Mouse (Mus musculus): ENCODE data around the gene Mas1.
"Not testable (repeated sequence)": the region's sequence is repeated elsewhere in the genome, so short reads cannot be mapped to it uniquely, and the experiment has no call there.

The Mas1 gene

DNA sequence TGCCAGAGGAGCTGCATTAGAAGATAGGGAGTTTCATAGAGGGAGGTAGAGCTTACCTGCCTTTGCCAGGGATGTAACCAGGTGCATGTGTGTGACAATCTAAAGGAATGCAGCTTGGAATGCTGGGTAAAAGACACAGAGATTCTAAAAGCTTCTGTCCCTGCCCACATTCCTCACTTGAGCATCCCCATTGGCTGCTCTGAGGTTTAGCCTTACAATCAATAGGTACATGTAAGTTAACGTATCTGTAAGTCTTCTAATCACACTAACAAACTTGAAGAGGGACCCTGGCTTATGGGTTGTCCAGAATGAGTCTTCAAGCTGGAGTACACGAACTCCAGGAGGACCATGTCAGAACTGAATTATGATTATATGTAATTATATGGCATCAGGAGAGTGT lies at the start of gene Mas1:
Gene Mas1 (minus strand): TSS at position 101 of the 400 bp plus-strand sequence.
- no peak for DNase-seq (ENCODE audit: low read depth)

DNA sequence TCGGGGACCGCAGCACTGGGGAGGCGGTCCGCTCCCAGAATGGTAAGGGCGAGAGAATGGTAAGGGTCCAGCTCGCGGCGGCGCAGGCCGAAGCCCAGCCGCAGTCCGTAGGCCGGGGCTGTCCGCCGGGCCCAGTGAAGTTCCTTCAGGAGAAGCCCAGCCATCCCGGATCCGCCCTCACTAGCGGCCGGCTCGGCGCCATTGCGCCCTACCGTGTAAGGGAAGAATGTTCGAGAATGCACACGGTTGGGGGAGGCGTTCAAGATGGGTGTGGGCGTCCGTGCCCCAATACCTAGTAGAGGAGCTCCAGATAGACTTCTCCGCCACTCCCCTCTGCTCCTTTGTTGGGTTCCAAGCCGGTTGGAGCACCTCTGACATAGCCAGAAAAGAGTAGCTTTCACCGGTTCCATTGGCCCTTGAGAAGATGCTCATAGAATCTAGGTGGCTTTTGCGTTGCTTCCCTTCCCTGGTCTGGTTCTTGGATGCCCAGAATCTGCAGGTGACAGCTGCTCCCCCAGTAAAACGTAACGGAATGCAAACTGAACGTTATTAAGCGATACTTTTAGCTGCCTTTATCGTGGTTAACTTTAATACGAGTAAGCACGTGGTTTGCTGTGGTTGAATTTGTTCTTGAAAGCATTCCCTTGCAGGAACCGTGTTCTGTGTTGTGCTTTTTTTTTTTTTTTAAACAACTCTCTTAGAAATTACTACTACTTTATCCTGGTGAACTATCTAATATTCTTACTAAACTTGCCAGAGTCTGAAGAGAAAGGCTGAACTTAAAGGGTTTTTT lies 48.8 kb upstream of the Mas1 start:
- peak; percentile 78 for DNase-seq (ENCODE audit: low read depth)

DNA sequence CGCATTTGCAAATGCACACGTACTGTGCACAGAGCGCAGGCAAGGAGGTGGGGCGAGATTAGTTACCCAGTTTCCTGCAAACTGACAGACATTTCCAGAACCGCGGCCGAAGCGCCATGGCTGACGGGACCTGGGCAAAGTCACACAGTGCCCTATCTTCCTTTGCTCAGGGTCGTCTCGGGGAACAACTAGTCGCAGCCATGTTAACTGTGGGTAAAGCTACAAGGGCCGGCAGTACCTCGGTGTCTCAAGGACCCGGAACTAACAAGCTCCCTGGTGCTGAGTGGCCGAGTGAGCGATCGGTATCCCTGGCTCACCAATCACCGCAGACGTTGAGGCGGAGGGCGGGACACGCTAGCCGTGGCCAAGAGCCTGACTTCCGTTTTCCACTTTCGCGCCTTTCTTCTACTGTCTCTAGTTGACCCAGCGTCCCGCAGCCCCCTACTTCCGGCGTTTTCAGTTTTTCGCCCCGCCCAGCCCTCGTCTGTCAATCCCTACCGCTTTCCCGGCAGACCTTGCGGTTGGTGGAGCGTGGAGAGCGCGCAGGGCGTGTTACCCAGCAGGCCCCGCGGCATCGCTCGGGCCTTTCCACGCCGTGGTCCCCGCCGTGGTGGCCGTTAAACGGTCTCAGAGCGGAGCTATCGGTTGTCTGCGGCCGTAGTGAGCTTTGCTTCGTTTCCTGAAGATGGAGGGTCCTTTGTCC lies 48.1 kb upstream of the Mas1 start, which contains the start of gene Mrpl18:
Gene Mrpl18 (minus strand): TSS at position 465 of the 703 bp plus-strand sequence.
- DNase-seq (ENCODE audit: low read depth): peak; percentile 100

DNA sequence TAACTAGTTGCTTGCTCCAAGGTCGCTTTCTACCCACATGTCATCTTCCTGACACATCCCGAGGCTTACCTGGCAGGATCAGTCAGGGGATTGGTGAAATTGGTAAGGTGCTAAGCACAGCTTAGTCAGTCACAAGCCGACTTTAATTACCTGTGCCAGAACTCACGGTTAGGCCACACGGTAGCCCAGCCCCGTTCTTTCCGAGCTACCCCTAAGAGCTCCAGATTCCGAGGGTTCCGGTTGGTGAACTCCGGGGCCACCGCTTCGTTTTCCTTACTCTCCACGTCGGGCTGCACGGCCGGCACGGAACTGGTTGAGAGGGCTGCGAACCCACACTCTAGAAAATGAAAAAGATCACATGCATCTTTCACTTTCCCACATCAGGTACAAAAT lies 47.5 kb upstream of the Mas1 start, which contains the start of gene Tcp1:
Gene Tcp1 (plus strand): TSS at position 214 of the 393 bp plus-strand sequence.
- no peak for DNase-seq (ENCODE audit: low read depth)

DNA sequence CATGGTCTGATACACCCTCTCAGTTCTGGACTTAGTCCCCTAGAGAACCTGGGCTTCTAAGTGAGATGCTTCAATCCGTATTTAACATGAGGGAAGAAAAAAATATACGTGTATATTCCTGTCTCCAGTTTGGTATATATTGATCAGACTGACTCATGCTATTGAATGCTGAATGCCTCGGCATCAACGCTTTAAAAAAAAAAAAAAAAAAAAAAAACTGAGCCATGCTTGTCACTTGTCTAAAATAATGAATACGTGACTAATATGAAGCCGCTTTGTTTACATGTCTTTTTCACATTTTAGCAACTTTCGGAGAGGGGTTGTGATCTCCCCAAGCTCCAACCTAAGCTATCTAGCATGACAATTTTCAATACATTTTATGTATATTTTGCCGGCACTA lies 42.4 kb upstream of the Mas1 start:
- DNase-seq (ENCODE audit: low read depth): no peak

DNA sequence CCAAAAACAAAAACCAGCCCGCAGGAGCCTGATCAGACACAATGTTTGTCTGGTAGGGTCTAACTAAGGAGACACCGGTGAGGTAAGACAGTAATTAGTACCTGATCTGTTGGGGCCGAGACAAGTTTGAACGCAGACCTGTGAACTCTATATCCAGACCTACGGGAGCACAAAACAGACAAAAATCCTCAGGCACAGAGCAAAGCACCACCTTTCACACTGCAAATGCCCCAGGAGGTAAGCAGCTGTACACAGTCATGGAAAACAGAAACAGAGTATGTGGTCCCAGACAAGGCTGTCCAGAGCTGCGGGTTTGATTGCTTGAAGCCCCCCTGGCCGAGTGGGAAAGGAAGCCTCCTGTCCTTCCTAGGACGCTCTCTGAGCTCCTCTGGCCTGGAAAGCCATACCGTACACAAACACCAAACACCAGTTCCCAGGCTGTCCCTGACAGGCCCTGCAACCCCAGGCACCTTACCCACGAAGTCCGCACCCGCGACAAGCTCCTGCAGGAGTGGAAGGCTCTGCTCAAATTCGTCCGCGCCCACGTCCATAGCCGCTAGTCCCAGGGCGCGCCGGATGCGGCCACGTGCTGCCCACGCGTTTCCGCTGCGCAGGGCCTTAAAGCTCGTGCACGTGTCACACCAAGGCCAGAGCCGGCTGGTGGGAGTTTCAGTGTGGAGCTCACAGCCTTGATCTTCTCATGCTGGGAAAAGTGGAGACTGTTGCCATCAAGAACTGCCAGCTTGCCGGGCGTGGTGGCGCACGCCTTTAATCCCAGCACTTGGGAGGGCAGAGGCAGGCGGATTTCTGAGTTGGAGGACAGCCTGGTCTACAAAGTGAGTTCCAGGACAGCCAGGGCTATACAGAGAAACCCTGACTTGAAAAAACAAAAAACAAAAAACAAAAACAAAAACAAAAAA lies 41.7 kb upstream of the Mas1 start, which contains the start of gene Pnldc1:
Gene Pnldc1 (minus strand): TSS at position 870 of the 920 bp plus-strand sequence.
- DNase-seq (ENCODE audit: low read depth): no peak

DNA sequence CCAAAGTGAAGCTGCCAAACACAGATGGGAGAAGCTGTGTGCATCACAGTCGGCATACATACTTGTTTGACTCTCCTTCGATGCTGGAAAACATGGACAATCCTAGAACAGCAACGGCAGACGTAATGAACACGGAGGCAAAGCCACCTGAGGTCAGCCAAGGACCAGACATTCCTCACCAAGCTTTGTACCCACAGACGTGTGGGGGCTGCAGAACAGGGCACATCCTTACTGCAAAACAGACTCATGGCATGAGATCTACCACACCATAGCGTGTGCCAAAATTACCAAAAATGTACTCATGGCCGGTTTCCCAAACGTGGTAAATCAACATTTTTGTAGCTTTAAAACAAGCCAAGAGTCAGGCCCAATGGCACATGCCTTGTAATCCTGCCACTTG lies 38.5 kb upstream of the Mas1 start:
- no peak for DNase-seq (ENCODE audit: low read depth)

DNA sequence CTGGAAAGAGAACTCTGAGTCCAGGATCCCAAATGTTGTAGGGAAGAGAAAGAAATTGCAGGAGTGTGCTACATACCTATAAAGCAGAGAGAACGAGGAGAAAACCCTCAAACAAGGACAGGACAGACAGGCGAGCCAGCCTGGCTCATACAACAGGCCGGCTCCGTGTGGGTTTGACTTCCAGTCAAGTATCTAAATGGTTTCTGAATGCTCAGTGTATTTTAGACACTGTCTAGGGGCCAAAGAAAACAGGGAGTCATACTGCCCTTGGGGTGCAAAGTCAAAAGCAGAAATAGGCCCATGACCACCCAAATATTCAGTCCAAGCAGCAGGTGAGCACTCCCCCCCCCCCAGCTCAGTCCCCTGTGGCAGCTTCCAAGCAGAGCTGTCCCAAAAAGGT lies 37.9 kb upstream of the Mas1 start:
- DNase-seq (ENCODE audit: low read depth): no peak

DNA sequence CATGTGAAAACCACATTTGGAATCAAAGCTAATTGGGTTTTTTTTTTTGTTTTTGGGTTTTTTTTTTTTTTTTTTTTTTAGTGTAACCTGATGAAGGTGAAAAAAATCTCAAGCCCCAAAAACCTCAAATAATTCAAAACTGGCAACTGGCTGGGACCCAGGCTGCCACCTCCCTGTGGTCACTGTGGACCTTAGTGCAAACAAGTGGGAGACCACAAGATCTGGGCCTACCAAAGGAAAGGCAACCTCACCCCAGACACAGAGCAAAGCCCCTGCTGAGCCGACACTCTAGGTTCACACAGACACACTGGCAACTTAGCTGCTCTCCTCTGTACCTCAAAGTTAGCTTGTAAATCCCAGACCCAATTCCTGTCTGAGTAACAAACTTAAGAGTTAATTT lies 36.4 kb upstream of the Mas1 start:
- DNase-seq (ENCODE audit: low read depth): no peak

DNA sequence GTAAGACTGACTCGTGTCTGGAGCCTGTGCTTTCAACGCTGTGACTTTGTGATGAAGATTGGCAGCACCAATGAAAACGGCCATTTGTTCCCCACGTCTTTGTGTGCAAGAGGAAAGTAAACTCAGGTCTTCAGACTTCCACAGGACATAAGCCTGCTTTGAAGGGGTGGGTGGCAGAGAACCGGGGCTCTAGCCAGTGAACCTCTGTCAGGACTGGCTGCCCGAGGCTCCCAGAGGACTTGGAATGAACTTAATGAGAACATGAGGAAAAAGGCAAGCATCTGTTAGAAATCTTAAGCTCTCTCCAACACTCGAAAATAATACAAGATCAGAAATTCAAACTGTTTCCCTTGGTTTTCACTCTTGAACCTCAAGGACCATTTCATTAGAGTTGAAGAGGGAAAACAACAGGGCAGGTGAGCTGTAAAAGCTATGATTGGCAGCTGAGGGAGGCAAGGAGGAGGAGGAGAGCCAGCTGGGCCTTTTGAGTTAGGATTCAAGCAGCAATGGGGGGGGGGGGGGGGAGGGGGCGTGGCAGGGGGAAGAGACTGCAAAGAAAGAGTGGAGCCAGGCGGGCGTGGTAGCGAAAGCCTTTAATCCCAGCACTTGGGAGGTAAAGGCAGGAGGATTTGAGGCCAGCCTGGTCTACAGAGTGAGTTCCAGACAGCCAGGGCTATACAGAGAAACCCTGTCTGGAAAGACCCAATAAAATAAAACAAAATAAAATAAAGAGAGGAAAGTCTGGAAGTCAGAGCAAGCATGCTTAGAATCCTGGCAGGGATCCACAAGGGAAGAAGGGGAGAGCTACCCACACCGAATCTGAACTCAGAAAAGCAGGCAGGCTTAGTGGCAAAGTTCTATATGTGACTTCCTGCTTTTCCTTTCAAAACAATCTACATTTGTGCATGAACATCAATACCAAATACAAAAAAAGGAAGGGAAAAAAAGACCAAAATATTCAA lies 35.7 kb upstream of the Mas1 start:
- DNase-seq (ENCODE audit: low read depth): no peak

DNA sequence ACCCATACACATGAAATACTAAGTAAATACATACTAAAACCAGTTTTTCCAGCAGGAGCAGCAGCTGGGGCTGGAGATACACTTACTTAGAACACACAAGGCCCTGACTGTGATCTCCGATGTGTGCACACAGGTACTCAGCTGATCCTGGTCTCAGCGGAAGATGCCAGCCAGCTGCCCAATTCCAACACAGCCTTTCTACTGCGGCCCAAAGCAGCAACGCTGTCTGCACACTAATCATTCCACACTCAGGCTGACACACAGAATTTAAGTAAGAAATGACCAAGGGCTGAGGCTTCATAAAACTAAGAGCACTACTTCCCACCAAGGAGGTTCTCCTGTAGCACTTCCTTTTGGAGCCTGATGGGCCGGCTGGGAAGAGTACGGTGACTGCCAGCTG lies 34.3 kb upstream of the Mas1 start:
- no peak for DNase-seq (ENCODE audit: low read depth)

DNA sequence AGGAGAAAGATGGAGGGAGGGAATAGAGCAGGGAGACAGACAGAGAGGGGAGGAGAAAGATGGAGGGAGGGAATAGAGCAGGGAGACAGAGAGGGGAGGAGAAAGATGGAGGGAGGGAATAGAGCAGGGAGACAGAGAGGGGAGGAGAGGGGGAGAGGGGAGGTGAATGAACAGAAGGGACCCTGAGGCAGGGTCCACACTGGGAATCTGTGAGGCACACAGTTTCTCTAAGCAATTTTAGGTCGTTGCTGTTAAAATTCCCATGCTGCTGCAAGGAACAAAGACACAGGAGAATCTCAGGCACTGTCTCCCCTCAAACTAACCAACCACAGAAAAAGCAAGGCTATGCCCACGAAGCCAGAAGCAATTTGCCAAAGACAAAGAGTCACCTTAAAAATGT lies 30.7 kb upstream of the Mas1 start:
- DNase-seq (ENCODE audit: low read depth): not testable (repeated sequence)

DNA sequence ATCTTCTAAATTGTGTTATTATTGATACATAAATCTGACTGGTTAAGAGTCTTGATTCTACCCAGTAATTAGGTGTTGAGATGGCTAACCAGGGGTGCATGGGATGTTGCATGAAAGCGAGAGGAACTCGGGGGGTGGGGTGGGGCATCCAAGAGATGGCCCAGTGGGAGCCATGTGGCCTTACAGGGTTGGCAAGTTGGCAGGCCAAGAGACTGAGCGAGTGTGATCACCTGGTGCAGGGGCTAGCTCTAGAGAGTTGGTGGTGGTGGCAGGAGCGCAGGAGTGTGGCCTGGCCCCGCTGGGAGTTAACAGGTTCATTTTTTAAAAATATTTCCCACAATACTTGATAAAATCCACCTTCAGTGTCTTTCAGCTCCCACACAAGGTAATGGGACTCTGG lies 29.7 kb upstream of the Mas1 start:
- DNase-seq (ENCODE audit: low read depth): no peak

DNA sequence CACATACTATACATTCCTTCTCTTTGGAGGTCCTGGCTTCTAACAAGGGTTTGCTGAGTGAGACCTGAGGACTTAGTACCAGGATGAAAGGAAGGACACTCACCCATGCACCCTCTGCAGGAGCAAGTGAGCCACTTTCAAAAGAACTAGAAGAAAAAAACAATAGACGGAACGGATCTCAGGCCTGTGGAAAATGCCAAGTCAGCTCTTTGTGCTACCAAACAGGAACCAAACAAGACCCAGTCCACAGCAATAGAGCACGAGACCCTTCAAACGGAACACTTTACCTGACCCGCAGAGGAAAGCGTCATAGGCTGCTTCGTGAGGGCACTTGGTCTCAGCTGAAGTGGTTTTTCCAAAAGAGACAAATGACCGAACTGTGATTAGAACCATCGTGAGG lies 24.1 kb upstream of the Mas1 start:
- DNase-seq (ENCODE audit: low read depth): no peak

DNA sequence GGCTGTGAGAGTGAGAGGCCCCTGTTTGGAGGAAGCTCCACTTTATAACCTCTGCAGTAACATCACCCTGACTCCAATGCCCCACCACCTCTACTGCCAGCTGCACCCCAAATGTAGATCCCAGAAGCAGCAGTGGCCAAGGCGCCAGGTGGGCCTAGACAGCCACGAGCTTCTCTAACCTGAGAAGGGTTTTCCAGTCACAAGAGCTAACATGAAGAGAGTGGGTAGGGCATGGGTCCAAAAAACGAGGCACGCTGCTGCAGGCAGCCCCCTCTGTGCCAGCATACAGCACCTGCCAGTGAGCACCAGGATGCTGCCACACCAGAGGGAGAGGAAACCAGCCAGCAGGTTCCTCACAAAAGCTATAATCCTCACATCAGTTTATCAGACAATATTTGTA lies 23.1 kb upstream of the Mas1 start:
- no peak for DNase-seq (ENCODE audit: low read depth)

DNA sequence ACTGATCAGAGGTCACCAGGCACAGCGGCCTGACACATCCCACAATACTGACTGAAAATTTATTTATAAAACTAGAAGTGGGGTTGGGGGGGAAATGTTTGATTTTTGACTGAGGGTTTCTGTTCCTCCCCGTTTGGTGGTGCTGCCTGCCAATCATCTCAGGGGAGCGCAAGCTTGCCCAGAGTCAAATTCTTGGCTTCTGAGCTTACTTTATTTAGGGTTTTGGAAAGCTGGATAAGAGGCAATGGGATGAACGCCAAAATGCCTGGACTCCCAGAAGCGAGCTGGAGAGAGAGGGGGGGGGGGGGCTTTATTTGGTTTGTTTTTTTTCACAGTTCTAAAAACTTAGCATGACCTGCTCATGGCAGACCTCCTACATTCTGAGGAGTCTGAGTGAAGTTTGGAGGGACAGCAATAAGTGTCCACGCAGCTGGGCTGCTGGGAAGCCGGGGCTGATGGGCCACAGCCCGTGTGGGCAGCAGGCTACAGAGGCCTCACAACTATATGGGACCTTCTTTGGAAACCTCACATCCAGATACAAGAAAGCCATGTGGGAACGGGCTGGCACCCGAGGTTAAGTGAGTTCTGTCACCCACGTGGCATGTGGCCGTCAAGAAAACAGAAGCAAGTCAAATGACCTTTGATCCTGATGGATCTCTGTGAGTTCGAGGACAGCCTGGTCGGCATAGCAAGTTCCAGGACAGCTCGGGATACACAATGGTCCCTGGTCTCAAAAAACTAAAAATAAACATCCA lies 19.3 kb upstream of the Mas1 start:
- DNase-seq (ENCODE audit: low read depth): no peak

DNA sequence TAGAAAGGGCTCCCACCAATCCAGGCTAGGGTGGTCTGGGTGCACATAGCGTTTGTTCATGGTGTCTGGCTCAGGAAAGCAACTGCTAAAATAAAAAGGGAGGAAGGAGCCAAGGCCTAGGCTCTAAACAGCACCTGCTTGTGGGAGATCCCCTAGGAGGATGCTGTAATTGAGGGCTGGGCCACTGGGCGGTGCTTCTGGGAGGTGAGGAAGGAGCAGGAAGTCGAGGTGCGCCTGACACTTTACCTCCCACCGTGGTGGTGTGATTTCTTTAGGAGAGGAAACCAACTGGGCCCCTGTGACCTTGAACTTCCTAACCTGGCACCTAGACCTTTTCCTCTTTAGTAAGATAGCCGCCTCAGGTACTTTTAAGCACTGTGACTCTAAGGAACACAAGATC lies 18.7 kb upstream of the Mas1 start:
- DNase-seq (ENCODE audit: low read depth): peak; percentile 84

DNA sequence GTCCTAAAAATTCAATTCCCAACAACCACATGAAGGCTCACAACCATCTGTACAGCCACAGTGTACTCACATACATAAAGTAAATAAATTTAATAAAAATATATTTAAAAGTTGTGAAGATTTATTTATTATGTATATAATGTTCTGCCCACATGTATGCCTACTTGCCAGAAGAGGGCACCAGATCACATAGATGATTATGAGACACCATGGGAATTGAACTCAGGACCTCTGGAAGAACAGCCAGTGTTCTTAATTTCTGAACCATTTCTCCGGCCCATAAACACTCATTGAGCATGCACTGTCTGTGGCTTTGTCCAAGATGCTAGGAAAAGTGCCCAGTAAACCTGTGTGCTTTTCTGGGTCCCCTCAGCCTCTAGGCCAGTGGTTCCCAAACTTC lies 13.3 kb upstream of the Mas1 start:
- DNase-seq (ENCODE audit: low read depth): peak; percentile 34

DNA sequence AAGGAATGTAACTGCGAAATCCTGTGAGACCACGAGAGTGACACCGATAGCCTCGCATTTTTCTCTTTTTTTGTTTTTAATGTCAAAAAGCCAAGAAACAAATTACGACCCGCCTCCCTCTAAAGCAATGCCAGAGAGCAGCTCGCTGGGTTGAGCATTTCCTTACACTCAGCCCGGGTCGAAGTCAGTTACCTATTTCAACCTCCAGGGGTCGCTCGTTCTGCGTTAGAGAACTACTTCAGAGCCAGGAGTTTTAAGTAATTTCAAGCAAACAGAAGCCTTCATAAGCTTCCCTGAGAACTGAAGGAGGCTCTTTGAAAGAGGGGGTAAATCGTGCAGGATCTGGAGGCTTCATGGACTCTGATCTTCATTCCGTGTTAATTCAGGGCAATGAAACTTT lies 12.2 kb upstream of the Mas1 start:
- peak; percentile 93 for DNase-seq (ENCODE audit: low read depth)

DNA sequence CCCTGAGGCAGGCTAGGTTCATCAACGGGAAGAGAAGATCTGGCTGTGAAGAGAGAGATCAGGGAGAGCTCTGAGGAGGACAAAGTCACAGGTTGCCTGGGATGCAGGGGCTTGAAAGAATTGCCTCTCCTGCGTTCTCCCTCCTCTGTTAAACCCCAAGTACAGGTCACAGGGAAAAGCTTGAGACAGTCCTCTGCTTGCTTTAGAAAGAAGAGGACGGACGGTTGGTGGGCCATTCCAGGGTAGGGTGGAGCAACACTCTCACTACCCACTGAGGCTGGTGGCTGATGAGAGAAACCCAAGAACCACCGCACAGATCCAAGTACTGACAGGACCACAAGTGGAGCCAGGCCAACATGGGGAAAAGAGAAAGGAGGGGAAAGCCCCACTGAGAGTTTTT lies 7.8 kb upstream of the Mas1 start, which contains the start of gene Mrgprh:
Gene Mrgprh (plus strand): TSS at position 301 of the 400 bp plus-strand sequence.
- DNase-seq (ENCODE audit: low read depth): no peak
